In genomic region chr19:61151701-61152420, GRCm38 (mm10) we compare ENCODE assay signal across 8 mouse cellular contexts. TPM values are rescaled to one million over a fixed set of nuclear protein-coding genes. Genes with fewer than 3 reads are reported as not detected.
DNase-seq lines count a peak whose midpoint lies in the region; ATAC-seq and TF ChIP-seq lines count a peak whose summit lies in the region.

No protein-coding gene starts in this region.

- H3K27me3 ChIP-seq in kidney, embryonic 14.5 days (ENCODE audit: control insufficient read depth, insufficient read depth, low read length): no peaks in the 10 kb centered on the region
- H3K27me3 ChIP-seq in heart, postnatal 0 days (ENCODE audit: control insufficient read depth, insufficient read depth, low read length): no peaks in the 10 kb centered on the region
- no peaks in the 10 kb centered on the region for H3K27me3 ChIP-seq in liver, adult 2 months (ENCODE audit: control insufficient read depth, insufficient read depth, low read length)
- H3K27me3 ChIP-seq in midbrain, postnatal 0 days (ENCODE audit: insufficient read depth, low read length): no peaks in the 10 kb centered on the region

- H3K9me3 ChIP-seq in kidney, embryonic 14.5 days (ENCODE audit: control insufficient read depth, low read length): no peaks in the 10 kb centered on the region
- no peaks in the 10 kb centered on the region for H3K9me3 ChIP-seq in heart, postnatal 0 days (replicated peaks; ENCODE audit: control insufficient read depth, low read length)
- H3K9me3 ChIP-seq in midbrain, postnatal 0 days (ENCODE audit: low read length): no peaks in the 10 kb centered on the region

- no peak for TF ChIP-seq POLR2A in brain, embryonic 14.5 days (IDR thresholded peaks at IDR 0.05; ENCODE audit: borderline replicate concordance, extremely low read depth, insufficient read depth, insufficient read length, poor library complexity, severe bottlenecking)
- TF ChIP-seq POLR2A in liver, adult 2 months (IDR thresholded peaks at IDR 0.05; ENCODE audit: extremely low read depth, insufficient read depth, low read length): no peak

- H3K36me3 ChIP-seq in kidney, embryonic 14.5 days (ENCODE audit: control insufficient read depth, insufficient read depth, low read length): no peaks in the 10 kb centered on the region
- no peaks in the 10 kb centered on the region for H3K36me3 ChIP-seq in heart, postnatal 0 days (replicated peaks; ENCODE audit: control insufficient read depth, insufficient read depth, low read length)
- H3K36me3 ChIP-seq in liver, adult 2 months (ENCODE audit: control insufficient read depth, insufficient read depth, low read length): no peaks in the 10 kb centered on the region
- H3K36me3 ChIP-seq in midbrain, postnatal 0 days (ENCODE audit: insufficient read depth, low read length): no peaks in the 10 kb centered on the region

- peak overlapping the region; percentile 74 for H3K4me2 ChIP-seq in kidney, embryonic 14.5 days (replicated peaks; ENCODE audit: low read depth, low read length)
- peak overlapping the region; percentile 77 for H3K4me2 ChIP-seq in heart, postnatal 0 days (ENCODE audit: low read depth, low read length)
- peak overlapping the region; percentile 47 for H3K4me2 ChIP-seq in midbrain, postnatal 0 days (ENCODE audit: low read depth, low read length, poor library complexity, severe bottlenecking)

- peak overlapping the region; percentile 48; the same call in 1 of the 2 replicates for H3K9ac ChIP-seq in kidney, embryonic 14.5 days (ENCODE audit: low read depth, low read length)
- peak overlapping the region; percentile 43; the same call in 1 of the 2 replicates for H3K9ac ChIP-seq in heart, postnatal 0 days (replicated peaks; ENCODE audit: low read depth, low read length)
- peak overlapping the region; percentile 39; the same call in 1 of the 2 replicates for H3K9ac ChIP-seq in liver, adult 2 months (ENCODE audit: low read depth, low read length)
- H3K9ac ChIP-seq in midbrain, postnatal 0 days (replicated peaks; ENCODE audit: low read length, poor library complexity, severe bottlenecking): 0 out of 2 replicates have a peak overlapping the region, but pooled peaks have one; percentile 1

- no peak overlapping the region for H3K27ac ChIP-seq in kidney, embryonic 14.5 days (ENCODE audit: low read depth, low read length)
- no peak overlapping the region for H3K27ac ChIP-seq in heart, postnatal 0 days (ENCODE audit: low read depth)
- H3K27ac ChIP-seq in liver, adult 2 months (replicated peaks; ENCODE audit: insufficient read depth, low read depth, low read length): no peak overlapping the region
- H3K27ac ChIP-seq in midbrain, postnatal 0 days (ENCODE audit: low read depth, low read length): no peak overlapping the region

- no peak for TF ChIP-seq CTCF in brain, embryonic 14.5 days (IDR thresholded peaks at IDR 0.05; ENCODE audit: borderline replicate concordance, extremely low read depth, insufficient read depth, insufficient read length)
- no peak for TF ChIP-seq CTCF in heart, postnatal 0 days (IDR thresholded peaks at IDR 0.05; ENCODE audit: low read depth)
- no peak for TF ChIP-seq CTCF in liver, adult 2 months (IDR thresholded peaks at IDR 0.05; ENCODE audit: low read depth, low read length)
- no peak for TF ChIP-seq CTCF in midbrain, postnatal 0 days (IDR thresholded peaks at IDR 0.05)

- peak overlapping the region; percentile 41 for H3K4me3 ChIP-seq in kidney, embryonic 14.5 days (ENCODE audit: low read length)
- H3K4me3 ChIP-seq in heart, postnatal 0 days (ENCODE audit: low read depth, low read length): peak overlapping the region; percentile 49
- H3K4me3 ChIP-seq in liver, adult 2 months (ENCODE audit: insufficient read depth, low read depth, low read length): peak overlapping the region; percentile 58
- peak overlapping the region; percentile 40 for H3K4me3 ChIP-seq in midbrain, postnatal 0 days (ENCODE audit: low read depth, low read length)

- H3K79me2 ChIP-seq in liver, adult 2 months (ENCODE audit: control insufficient read depth, insufficient read depth, low read length): no peaks in the 10 kb centered on the region

- 5% methylated on average over 27 of the region's 27 CpGs for WGBS in kidney, embryonic 14.5 days
- WGBS in heart, postnatal 0 days: 4% methylated on average over 27 of the region's 27 CpGs
- WGBS in liver, adult 2 months: 4% methylated on average over 27 of the region's 27 CpGs
- 6% methylated on average over 27 of the region's 27 CpGs for WGBS in midbrain, postnatal 0 days

- no peak for DNase-seq in kidney, adult 18-20 months
- DNase-seq in brain, embryonic 14.5 days (ENCODE audit: low read depth): peak; percentile 42
- DNase-seq in heart, postnatal 0 days (ENCODE audit: low spot score): no peak
- peak; percentile 73 for DNase-seq in liver, adult 2 months (ENCODE audit: extremely low read depth, low read depth, low spot score)
- peak; percentile 26 for DNase-seq in midbrain, postnatal 0 days (ENCODE audit: low spot score)
- DNase-seq in right cerebral cortex, postnatal 14 days: no peak
- DNase-seq in c-Kit-positive CD71-positive TER-119-positive erythroid progenitor cells, embryonic 14.5 days (ENCODE audit: low spot score): no peak

- TF ChIP-seq EP300 in heart, postnatal 0 days (IDR thresholded peaks at IDR 0.05; ENCODE audit: low read depth): no peak

- no peaks in the 10 kb centered on the region for H3K4me1 ChIP-seq in kidney, embryonic 14.5 days (ENCODE audit: control insufficient read depth, insufficient read depth, low read length)
- peaks cover 2% of the 10 kb centered on the region; the same call in 1 of the 2 replicates for H3K4me1 ChIP-seq in heart, postnatal 0 days (ENCODE audit: control insufficient read depth, insufficient read depth)
- H3K4me1 ChIP-seq in liver, adult 2 months (ENCODE audit: control insufficient read depth, insufficient read depth, low read length): no peaks in the 10 kb centered on the region
- no peaks in the 10 kb centered on the region for H3K4me1 ChIP-seq in midbrain, postnatal 0 days (ENCODE audit: insufficient read depth, low read length)

- peak; percentile 85 for ATAC-seq in kidney, embryonic 14.5 days (ENCODE audit: low FRiP score, low TSS enrichment)
- peak; percentile 49; the same call in 1 of the 2 replicates for ATAC-seq in heart, postnatal 0 days (ENCODE audit: insufficient read depth, low read depth)
- ATAC-seq in midbrain, postnatal 0 days (ENCODE audit: low FRiP score): peak; percentile 34

RNA-seq across cellular contexts. Expression of gene Zfp950, which starts 11.2 kb away (rescaled TPM):
- 41.7 and 54.0 TPM in 2 replicates for polyA plus RNA-seq in kidney, embryonic 14.5 days (2014; fragmentation: Nextera tagmentation; extraction: Ambion mirVana)
- 21.1 and 22.1 TPM in 2 replicates for polyA plus RNA-seq in brain, embryonic 14.5 days (2012; rRNA removed)
- total RNA-seq in heart, postnatal 0 days (2014; rRNA removed; ENCODE audit: low replicate concordance): 9.5 and 12.5 TPM in 2 replicates
- 18.7 and 22.5 TPM in 2 replicates for polyA plus RNA-seq in heart, postnatal 0 days (2015; fragmentation: Nextera tagmentation; extraction: Ambion mirVana)
- total RNA-seq in liver, adult 2 months (2014; rRNA removed): 26.0 and 54.9 TPM in 2 replicates
- 3.6 and 3.9 TPM in 2 replicates for polyA plus RNA-seq in liver, adult 2 months (2012; rRNA removed)
- 16.5 and 21.8 TPM in 2 replicates for total RNA-seq in midbrain, postnatal 0 days (2014; rRNA removed)
- polyA plus RNA-seq in midbrain, postnatal 0 days (2015; fragmentation: Nextera tagmentation; extraction: Ambion mirVana): 29.3 and 35.7 TPM in 2 replicates

RNA-seq across cellular contexts. Expression of gene Gm7102, which starts 24.2 kb away (rescaled TPM):
- 0.23 and 0.28 TPM in 2 replicates for polyA plus RNA-seq in kidney, embryonic 14.5 days (2014; fragmentation: Nextera tagmentation; extraction: Ambion mirVana)
- 0.04 and 0.07 TPM in 2 replicates for polyA plus RNA-seq in brain, embryonic 14.5 days (2012; rRNA removed)
- total RNA-seq in heart, postnatal 0 days (2014; rRNA removed; ENCODE audit: low replicate concordance): 0.77 TPM in 1 of 2 replicates, not detected in the other
- polyA plus RNA-seq in heart, postnatal 0 days (2015; fragmentation: Nextera tagmentation; extraction: Ambion mirVana): 0.15 TPM in 1 of 2 replicates, not detected in the other
- total RNA-seq in liver, adult 2 months (2014; rRNA removed): not detected in 2 replicates
- polyA plus RNA-seq in liver, adult 2 months (2012; rRNA removed): not detected in 2 replicates
- 0.28 and 1.2 TPM in 2 replicates for total RNA-seq in midbrain, postnatal 0 days (2014; rRNA removed)
- 0.11 and 0.14 TPM in 2 replicates for polyA plus RNA-seq in midbrain, postnatal 0 days (2015; fragmentation: Nextera tagmentation; extraction: Ambion mirVana)

RNA-seq across cellular contexts. Expression of gene Gm6020, which starts 31.8 kb away (rescaled TPM):
- polyA plus RNA-seq in kidney, embryonic 14.5 days (2014; fragmentation: Nextera tagmentation; extraction: Ambion mirVana): not detected in 2 replicates
- polyA plus RNA-seq in brain, embryonic 14.5 days (2012; rRNA removed): not detected in 2 replicates
- not detected in 2 replicates for total RNA-seq in heart, postnatal 0 days (2014; rRNA removed; ENCODE audit: low replicate concordance)
- not detected in 2 replicates for polyA plus RNA-seq in heart, postnatal 0 days (2015; fragmentation: Nextera tagmentation; extraction: Ambion mirVana)
- total RNA-seq in liver, adult 2 months (2014; rRNA removed): not detected in 2 replicates
- not detected in 2 replicates for polyA plus RNA-seq in liver, adult 2 months (2012; rRNA removed)
- total RNA-seq in midbrain, postnatal 0 days (2014; rRNA removed): not detected in 2 replicates
- polyA plus RNA-seq in midbrain, postnatal 0 days (2015; fragmentation: Nextera tagmentation; extraction: Ambion mirVana): not detected in 2 replicates

Comparison
In these comparisons a context has a peak if more than half of its experiments do, and no peak if none do; other contexts are left out.
1. ATAC-seq: peak in every context shown above with its lines; median percentile 85 in kidney, embryonic 14.5 days; 49 in heart, postnatal 0 days; 34 in midbrain, postnatal 0 days.
2. DNase-seq: peak in brain, embryonic 14.5 days (single experiment), liver, adult 2 months (single experiment) and midbrain, postnatal 0 days (single experiment); none in kidney, adult 18-20 months (single experiment), heart, postnatal 0 days (single experiment), right cerebral cortex, postnatal 14 days (single experiment) and c-Kit-positive CD71-positive TER-119-positive erythroid progenitor cells, embryonic 14.5 days (single experiment).
3. Peak in every context shown above with its lines, with median percentiles within 50 percentile points of each other: H3K4me2 ChIP-seq, H3K4me3 ChIP-seq and H3K9ac ChIP-seq.